11 mouse cellular contexts compared by ENCODE assay signal in genomic region chr13:42060846-42061630, GRCm38 (mm10). TPM values are rescaled to one million over a fixed set of nuclear protein-coding genes. Genes with fewer than 3 reads are reported as not detected.
DNase-seq lines count a peak whose midpoint lies in the region; ATAC-seq and TF ChIP-seq lines count a peak whose summit lies in the region.
"Had no signal": no experiment of that assay in that cellular context is flagged by ENCODE, and none has a peak within 500 bp of the region (broad histone marks: within the 10 kb centered on the region; RNA-seq: fewer than 3 reads in every experiment).

No protein-coding gene starts in this region.

- peaks cover 61% of the 10 kb centered on the region for H3K36me3 ChIP-seq in kidney, embryonic 15.5 days
- H3K36me3 ChIP-seq in liver, postnatal 0 days (replicated peaks; ENCODE audit: insufficient read depth, low read length) = peaks cover 42% of the 10 kb centered on the region

- H3K27ac ChIP-seq in kidney, embryonic 15.5 days = no peak overlapping the region
- no peak overlapping the region for H3K27ac ChIP-seq in liver, postnatal 0 days (ENCODE audit: low read depth)
- H3K27ac ChIP-seq: layer of hippocampus, adult 2 months; liver, embryonic 13.5 days; neural tube, embryonic 12.5 days had no signal

- H3K4me3 ChIP-seq in kidney, embryonic 15.5 days (replicated peaks) = no peak overlapping the region
- no peak overlapping the region for H3K4me3 ChIP-seq in liver, postnatal 0 days (ENCODE audit: low read depth, low read length)
- H3K4me3 ChIP-seq: layer of hippocampus, adult 2 months; liver, embryonic 13.5 days; neural tube, embryonic 12.5 days had no signal

- DNase-seq in kidney, adult 8-10 months = no peak
- peak; percentile 58 for DNase-seq in T-cell, adult 2 months (ENCODE audit: low spot score)
- DNase-seq in liver, postnatal 0 days = peak; percentile 36
- peak; percentile 43 to 64 for DNase-seq in thymus, adult 18-20 months
- no peak for DNase-seq in retina, embryonic 14.5 days (ENCODE audit: low spot score)
- DNase-seq in embryo, embryonic 9.5 days (ENCODE audit: extremely low spot score) = no peak
- DNase-seq in cerebellum, postnatal 4 days (ENCODE audit: low spot score in 2 of 2) = no peak
- DNase-seq: liver, embryonic 13.5 days had no signal

- 86% methylated on average over 10 of the region's 10 CpGs for WGBS in kidney, embryonic 15.5 days
- WGBS in liver, postnatal 0 days (ENCODE audit: insufficient replicate concordance) = 61% methylated on average over 10 of the region's 10 CpGs

- H3K9me3 ChIP-seq in kidney, embryonic 15.5 days (replicated peaks) = no peaks in the 10 kb centered on the region
- no peaks in the 10 kb centered on the region for H3K9me3 ChIP-seq in liver, postnatal 0 days (ENCODE audit: low read length)
- H3K9me3 ChIP-seq: liver, embryonic 13.5 days; neural tube, embryonic 12.5 days had no signal

- TF ChIP-seq EP300 in liver, postnatal 0 days (IDR thresholded peaks at IDR 0.05; ENCODE audit: low read depth) = no peak

- TF ChIP-seq CTCF in liver, postnatal 0 days (IDR thresholded peaks at IDR 0.05; ENCODE audit: low read depth) = no peak

- no peak overlapping the region for H3K9ac ChIP-seq in kidney, embryonic 15.5 days
- no peak overlapping the region for H3K9ac ChIP-seq in liver, postnatal 0 days (replicated peaks)
- H3K9ac ChIP-seq: liver, embryonic 13.5 days; neural tube, embryonic 12.5 days had no signal

- H3K4me2 ChIP-seq in kidney, embryonic 15.5 days = no peak overlapping the region
- no peak overlapping the region for H3K4me2 ChIP-seq in liver, postnatal 0 days (ENCODE audit: low read depth, low read length)
- H3K4me2 ChIP-seq: liver, embryonic 13.5 days; neural tube, embryonic 12.5 days had no signal

- no peaks in the 10 kb centered on the region for H3K27me3 ChIP-seq in kidney, embryonic 15.5 days
- no peaks in the 10 kb centered on the region for H3K27me3 ChIP-seq in liver, postnatal 0 days (ENCODE audit: insufficient read depth, low read length)
- H3K27me3 ChIP-seq: liver, embryonic 13.5 days; neural tube, embryonic 12.5 days had no signal

- H3K4me1 ChIP-seq in kidney, embryonic 15.5 days = peaks cover 16% of the 10 kb centered on the region
- H3K4me1 ChIP-seq in liver, postnatal 0 days (ENCODE audit: insufficient read depth) = peaks cover 10% of the 10 kb centered on the region
- H3K4me1 ChIP-seq: neural tube, embryonic 12.5 days had no signal

- 0 out of 2 replicates have a peak, but pooled peaks have one; percentile 56 for ATAC-seq in kidney, embryonic 15.5 days (replicated peaks; ENCODE audit: low FRiP score)
- peak; percentile 47 for ATAC-seq in liver, postnatal 0 days

RNA-seq across cellular contexts. Expression of gene Hivep1, which starts 9.2 kb away (rescaled TPM):
- polyA plus RNA-seq in kidney, embryonic 15.5 days (2015; fragmentation: Nextera tagmentation; extraction: Ambion mirVana) = 14.1 and 15.0 TPM in 2 replicates
- 3.1 and 4.5 TPM in 2 replicates for polyA plus RNA-seq in liver, postnatal 0 days (2015; fragmentation: Nextera tagmentation; extraction: Ambion mirVana)

Comparison
In these comparisons a context has a peak if more than half of its experiments do, and no peak if none do; other contexts are left out.
1. DNase-seq: peak in T-cell, adult 2 months (single experiment), liver, postnatal 0 days (single experiment) and thymus, adult 18-20 months (2 of 2); none in kidney, adult 8-10 months (0 of 2), retina, embryonic 14.5 days (single experiment), embryo, embryonic 9.5 days (single experiment) and cerebellum, postnatal 4 days (0 of 2).